Mouse (Mus musculus): ENCODE measurements around the gene Syne3. TPM values are rescaled to one million over a fixed set of nuclear protein-coding genes. Genes with fewer than 3 reads are reported as not detected.

Gene Syne3
- total RNA-seq (2022): 1 to 10 TPM; 2.0 to 3.0 (median 2.8) TPM

- peak; percentile 47 to 62 for DNase-seq (ENCODE audit: low spot score in 2 of 2)
Observed at GRCm38 (mm10) chr12:105009370-105010212, at the start of gene Syne3. Gene Syne3, minus strand, starts transcription at chr12:105009809.

GRCm38 (mm10) chr12:105055308-105055707, 45.7 kb upstream of the Syne3 start:
- DNase-seq (ENCODE audit: low spot score in 2 of 2): no peak

GRCm38 (mm10) chr12:105054041-105054440, 44.4 kb upstream of the Syne3 start:
- no peak for DNase-seq (ENCODE audit: low spot score in 2 of 2)

- no peak for DNase-seq (ENCODE audit: low spot score in 2 of 2)
Observed at GRCm38 (mm10) chr12:105050898-105051297, 41.3 kb upstream of the Syne3 start.

GRCm38 (mm10) chr12:105049813-105050212, 40.2 kb upstream of the Syne3 start:
- no peak for DNase-seq (ENCODE audit: low spot score in 2 of 2)

- DNase-seq (ENCODE audit: low spot score in 2 of 2): no peak
Observed at GRCm38 (mm10) chr12:105048301-105048863, 38.8 kb upstream of the Syne3 start.

- DNase-seq (ENCODE audit: low spot score in 2 of 2): no peak
Observed at GRCm38 (mm10) chr12:105044775-105045174, 35.2 kb upstream of the Syne3 start.

GRCm38 (mm10) chr12:105043081-105043480, 33.5 kb upstream of the Syne3 start:
- DNase-seq (ENCODE audit: low spot score in 2 of 2): no peak

GRCm38 (mm10) chr12:105040950-105041349, 31.3 kb upstream of the Syne3 start:
- no peak for DNase-seq (ENCODE audit: low spot score in 2 of 2)

GRCm38 (mm10) chr12:105039578-105040289, 30.1 kb upstream of the Syne3 start:
- DNase-seq (ENCODE audit: low spot score in 2 of 2): no peak

- DNase-seq (ENCODE audit: low spot score in 2 of 2): no peak
Observed at GRCm38 (mm10) chr12:105038918-105039317, 29.3 kb upstream of the Syne3 start.

GRCm38 (mm10) chr12:105038211-105038610, 28.6 kb upstream of the Syne3 start:
- no peak for DNase-seq (ENCODE audit: low spot score in 2 of 2)

GRCm38 (mm10) chr12:105034130-105034769, 24.6 kb upstream of the Syne3 start:
- no peak for DNase-seq (ENCODE audit: low spot score in 2 of 2)

- DNase-seq (ENCODE audit: low spot score in 2 of 2): no peak
Observed at GRCm38 (mm10) chr12:105032832-105033775, 23.5 kb upstream of the Syne3 start.

- DNase-seq (ENCODE audit: low spot score in 2 of 2): peak; percentile 97 to 100
Observed at GRCm38 (mm10) chr12:105032147-105032831, 22.7 kb upstream of the Syne3 start, which contains the start of gene Glrx5. Gene Glrx5, plus strand, starts transcription at chr12:105032688.

GRCm38 (mm10) chr12:105031081-105032058, 21.8 kb upstream of the Syne3 start:
- DNase-seq (ENCODE audit: low spot score in 2 of 2): no peak

- no peak for DNase-seq (ENCODE audit: low spot score in 2 of 2)
Observed at GRCm38 (mm10) chr12:105029890-105030289, 20.3 kb upstream of the Syne3 start.

GRCm38 (mm10) chr12:105027323-105027991, 17.8 kb upstream of the Syne3 start:
- no peak for DNase-seq (ENCODE audit: low spot score in 2 of 2)

Measured in left cerebral cortex, adult 8-10 months (tissue).